Mouse (Mus musculus) adrenal gland, adult (tissue): ENCODE measurements around the gene Sptbn4.

Source experiments
- DNase-seq, 2 experiments: peaks; one replicate each; pipeline ENCODE4 v3.0.0; 2022 to 2023; ENCODE audit warnings: low spot score in 1 of 2; ENCODE audit not compliant: inconsistent age in 2 of 2

The Sptbn4 gene

DNA sequence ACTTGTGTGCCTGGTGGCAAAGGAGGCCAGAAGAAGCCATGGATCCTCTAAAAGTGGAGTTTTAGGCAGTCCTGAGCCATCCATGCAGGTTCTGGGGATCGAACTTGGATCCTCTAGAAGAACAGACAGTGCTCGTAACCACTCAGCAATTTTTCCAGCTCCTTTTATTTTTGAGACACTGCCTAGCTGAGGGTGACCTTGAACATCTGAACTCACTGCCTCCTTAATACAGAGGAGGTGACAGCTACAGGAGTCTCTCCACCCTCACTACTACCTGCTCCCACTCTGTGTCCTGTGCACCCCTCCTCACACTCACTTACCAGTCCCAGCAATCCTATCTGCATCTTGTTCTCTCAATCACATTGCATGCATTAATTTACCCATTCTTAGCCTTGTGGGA, 28.1 kb upstream of the Sptbn4 start:
- DNase-seq = peak in 1 of 2 experiments; percentile 69

DNA sequence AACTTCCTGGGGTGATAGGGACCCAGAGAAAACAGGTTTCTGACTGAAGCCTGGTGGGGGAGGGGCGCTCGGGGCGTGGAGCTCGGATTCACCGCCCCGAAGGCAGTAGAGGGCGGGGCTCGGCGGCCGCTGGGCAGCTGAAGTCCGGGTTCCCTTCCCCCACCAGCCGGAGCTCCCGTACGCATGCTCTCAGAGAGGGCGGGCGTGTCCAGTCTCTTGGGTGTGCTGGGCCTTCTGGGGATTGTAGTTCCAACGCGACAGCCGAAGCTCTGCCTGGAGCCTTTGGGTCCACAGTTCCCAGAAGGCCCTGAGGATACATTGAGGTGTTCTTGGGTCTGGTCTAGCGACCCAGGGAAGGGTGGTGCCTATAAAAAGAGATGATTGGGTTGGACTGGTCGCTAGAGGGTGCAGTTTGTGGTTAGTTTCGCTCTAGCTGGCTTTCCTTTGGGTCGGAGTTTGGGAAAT, 27.0 kb upstream of the Sptbn4 start:
- peak; percentile 99 for DNase-seq

- no peak for DNase-seq
These were observed 26.5 kb upstream of the Sptbn4 start for GRCm38 (mm10) chr7:27473835-27474489.

GRCm38 (mm10) chr7:27473156-27473834, 25.8 kb upstream of the Sptbn4 start, which contains the start of gene Sertad3:
Gene Sertad3 (plus strand): TSS chr7:27473768.
- DNase-seq = peak; percentile 100

- DNase-seq = peak in 1 of 2 experiments; percentile 80
These were observed 25.1 kb upstream of the Sptbn4 start for GRCm38 (mm10) chr7:27472596-27472995.

GRCm38 (mm10) chr7:27471390-27472120, 24.1 kb upstream of the Sptbn4 start:
- no peak for DNase-seq

DNA sequence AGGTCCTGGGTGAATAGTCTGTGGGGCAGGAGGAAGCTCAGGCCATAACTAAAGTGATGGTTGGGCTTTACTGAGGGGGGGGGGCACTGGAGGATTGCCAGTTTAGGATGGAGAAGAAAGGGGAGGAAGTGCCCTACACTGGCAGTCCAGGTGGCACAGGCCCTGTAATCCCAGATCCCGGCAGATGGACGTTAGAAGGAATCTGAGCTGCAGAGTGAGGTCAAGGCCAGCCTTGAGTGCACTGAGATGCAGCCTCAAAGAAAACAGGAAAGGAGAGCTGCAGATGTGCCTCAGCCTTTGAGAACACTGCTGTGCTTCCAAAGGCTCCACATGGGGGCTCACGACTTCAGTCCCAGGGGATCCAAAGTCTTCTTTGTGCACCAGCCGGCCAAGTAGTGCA, 20.2 kb upstream of the Sptbn4 start:
- DNase-seq = peak in 1 of 2 experiments; percentile 43

- peak in 1 of 2 experiments; percentile 13 for DNase-seq
These were observed 13.0 kb upstream of the Sptbn4 start for GRCm38 (mm10) chr7:27460477-27460876.

- DNase-seq = no peak
These were observed 12.2 kb upstream of the Sptbn4 start for GRCm38 (mm10) chr7:27459640-27460039.

DNA sequence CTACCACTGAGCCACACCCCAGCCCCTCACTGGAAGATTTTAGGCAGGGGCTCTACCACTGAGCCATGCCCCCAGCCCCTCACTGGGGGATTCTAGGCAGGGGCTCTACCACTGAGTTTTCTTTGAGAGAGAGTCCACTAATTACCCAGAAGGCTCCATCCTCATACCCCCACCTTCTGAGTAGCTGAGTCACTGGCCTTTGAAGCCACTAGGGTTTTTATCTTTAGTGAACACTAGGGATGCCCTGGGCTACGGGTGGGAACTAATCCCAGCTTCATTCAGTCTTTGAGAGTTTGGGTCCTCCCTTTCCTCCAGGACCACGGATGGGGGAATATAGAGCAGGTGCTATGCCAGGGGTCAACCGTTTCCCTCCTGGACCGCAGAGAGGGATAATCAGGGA, 11.1 kb upstream of the Sptbn4 start:
- DNase-seq = no peak

DNA sequence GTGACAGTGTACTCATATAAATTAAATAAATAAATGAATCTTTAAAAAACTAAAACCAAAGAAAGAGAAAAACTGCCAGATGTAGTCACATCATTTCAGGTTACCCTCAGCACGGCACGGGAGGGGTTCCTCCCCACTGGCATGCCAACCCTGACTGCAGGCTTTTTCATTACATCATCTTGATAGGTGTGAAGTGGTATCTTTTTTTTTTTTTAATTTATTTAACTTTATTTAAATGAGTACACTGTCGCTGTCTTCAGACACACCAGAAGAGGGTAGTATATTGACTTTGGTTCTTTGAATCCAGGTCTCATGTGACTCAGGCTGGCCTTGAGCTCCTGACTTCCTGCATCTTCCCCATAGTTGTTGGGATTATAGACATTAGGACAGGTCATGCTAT, 7.8 kb upstream of the Sptbn4 start:
- DNase-seq = no peak

GRCm38 (mm10) chr7:27454461-27455121, 7.1 kb upstream of the Sptbn4 start:
- DNase-seq = no peak

DNA sequence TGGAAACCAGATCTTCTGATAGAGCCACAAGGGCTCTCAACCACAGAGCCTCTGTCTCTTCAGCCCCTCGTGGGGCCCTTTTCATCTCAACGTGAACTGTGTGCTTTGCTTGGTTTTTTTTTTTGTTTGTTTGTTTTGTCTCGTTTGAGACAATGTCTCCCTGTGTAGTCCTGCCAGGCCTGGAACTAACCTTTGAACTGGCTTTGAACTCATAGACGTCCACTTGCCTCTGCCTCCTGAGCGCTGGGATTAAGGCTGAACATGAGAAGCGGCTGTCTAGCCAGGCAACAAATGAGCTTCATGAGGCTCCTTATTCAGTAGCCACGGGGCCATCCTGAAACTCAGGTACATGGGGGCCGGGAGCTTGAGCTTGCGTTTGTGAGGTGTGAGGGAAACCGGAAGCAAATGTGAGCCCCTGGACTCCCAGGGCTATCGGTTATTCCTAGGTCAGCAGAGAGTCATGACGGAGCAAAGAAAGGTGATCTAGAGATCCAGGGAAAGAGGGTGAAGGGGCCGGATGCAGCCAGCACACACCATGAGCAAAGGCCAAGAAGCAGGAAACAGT, 4.8 kb upstream of the Sptbn4 start:
- DNase-seq = no peak

DNA sequence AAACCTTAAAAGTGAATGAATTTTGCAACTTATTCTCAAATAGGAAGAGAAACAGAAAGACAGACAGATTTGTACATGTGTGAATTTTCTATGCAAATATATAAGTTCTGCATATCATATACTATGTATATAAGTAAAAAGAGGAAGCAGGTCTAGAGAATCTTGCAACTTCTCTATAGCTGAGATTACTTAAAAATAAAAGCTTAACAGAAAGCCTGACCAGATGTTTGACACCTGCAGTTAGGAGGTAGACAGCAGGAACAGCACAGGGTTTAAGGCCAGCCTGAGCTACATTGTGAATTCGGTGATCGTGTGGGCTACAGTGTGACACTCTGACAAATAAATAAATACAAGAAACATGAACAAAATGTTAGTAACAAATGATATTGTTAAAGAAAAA, 3.9 kb upstream of the Sptbn4 start:
- no peak for DNase-seq

DNA sequence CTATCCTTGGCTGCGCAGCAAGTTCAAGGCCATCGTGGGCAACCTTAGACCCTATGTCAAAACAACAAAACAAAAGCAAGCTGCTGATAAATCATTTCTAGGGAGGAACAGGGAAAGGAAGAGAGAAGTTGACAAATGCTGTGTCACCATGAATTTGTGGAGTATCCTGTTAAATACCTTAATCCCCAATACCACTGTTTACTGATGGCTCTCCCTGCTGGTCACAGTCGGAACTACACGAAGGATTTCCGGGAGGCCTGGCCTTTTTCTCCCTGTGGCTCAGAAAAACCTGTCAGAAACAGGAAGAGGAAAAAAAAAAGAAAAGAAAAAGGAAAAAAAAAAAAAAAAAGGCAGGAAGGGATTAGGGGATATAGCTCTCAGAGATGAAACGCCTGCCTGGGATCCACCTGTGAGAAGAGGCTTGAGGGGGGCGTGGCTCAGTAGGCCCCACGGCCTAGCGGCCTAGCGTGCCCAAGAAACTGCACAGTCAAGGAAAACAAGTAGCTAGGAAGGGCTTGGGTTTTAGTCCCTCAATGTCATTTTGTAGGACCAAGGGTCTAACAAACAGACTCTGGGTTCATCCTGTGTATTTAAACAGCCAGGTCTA, 1.9 kb upstream of the Sptbn4 start:
- peak; percentile 75 to 90 for DNase-seq

- peak in 1 of 2 experiments; percentile 62 for DNase-seq
These were observed 1.1 kb upstream of the Sptbn4 start for GRCm38 (mm10) chr7:27448421-27449206.

- peak; percentile 55 to 73 for DNase-seq
These were observed 716 bp downstream of the Sptbn4 start for GRCm38 (mm10) chr7:27446521-27447418.

DNA sequence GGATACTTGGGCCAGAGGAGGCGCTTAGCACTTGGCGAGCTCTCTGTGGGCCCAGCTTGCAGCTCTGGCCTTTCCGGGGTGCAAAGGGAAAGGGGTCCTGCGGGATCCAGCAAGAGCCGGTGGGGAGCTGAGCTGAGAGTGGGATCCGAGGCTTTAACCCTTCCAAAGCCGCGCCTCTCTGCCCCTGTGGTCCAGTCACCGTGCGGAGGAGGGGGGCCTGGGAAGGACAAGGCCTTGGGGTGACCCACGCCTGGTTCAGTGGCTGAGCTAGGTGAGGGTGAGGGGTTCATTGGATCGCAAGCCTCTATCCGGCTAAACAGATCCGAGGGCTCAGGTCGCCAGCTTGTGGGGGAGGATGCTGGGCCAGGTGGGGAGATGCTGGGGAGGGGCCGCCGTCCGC, 1.4 kb downstream of the Sptbn4 start:
- DNase-seq = peak; percentile 41 to 43

DNA sequence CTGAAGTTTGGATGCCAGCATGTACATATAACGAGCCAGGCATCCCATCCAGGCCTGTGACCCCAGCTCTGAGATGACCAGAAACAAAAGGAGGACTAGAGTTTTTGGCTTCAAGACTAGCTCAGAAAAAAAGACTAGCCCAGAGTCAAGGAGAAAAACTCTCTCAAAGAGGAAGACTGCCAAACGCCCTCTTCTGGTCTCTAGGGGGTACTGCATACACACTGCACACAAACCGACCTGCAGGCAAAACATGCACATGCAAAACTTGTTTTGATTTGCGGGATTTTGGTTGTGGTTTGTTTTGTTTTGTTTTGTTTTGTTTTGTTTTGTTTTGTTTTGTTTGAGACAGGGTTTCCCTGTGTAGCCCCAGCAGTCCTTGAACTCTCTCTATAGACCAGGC, 7.5 kb downstream of the Sptbn4 start:
- no peak for DNase-seq
